Mouse (Mus musculus) olfactory bulb, adult 2 months (tissue): ENCODE measurements around the gene Nefh.

Source experiments
- CTCF ChIP-seq: fragments of 200-500 bp; IDR thresholded peaks from 2 replicates; pipeline ENCODE4 v1.5.1; 2012; ENCODE audit warnings: low read depth, mild to moderate bottlenecking, low read length, moderate library complexity; ENCODE audit not compliant: insufficient read depth
- POLR2A ChIP-seq: fragments of 200-500 bp; IDR thresholded peaks from 2 replicates; pipeline ENCODE4 v1.6.1; 2012; ENCODE audit warnings: mild to moderate bottlenecking, low read depth, low read length, moderate library complexity; ENCODE audit not compliant: insufficient read depth

GRCm38 (mm10) chr11:4968376-4968775, 20.5 kb upstream of the Nefh start:
- TF ChIP-seq POLR2A (no peak), CTCF (no peak)
